Mouse (Mus musculus): ENCODE results near the gene Vwf. TPM values are rescaled to one million over a fixed set of nuclear protein-coding genes. Genes with fewer than 3 reads are reported as not detected.
A peak's percentile ranks its signal among the peaks of the same experiment; 100 is the strongest.

The Vwf gene
- total RNA-seq, 2 experiments from 2014 or later, result 8.8 to 33.4 TPM

DNA sequence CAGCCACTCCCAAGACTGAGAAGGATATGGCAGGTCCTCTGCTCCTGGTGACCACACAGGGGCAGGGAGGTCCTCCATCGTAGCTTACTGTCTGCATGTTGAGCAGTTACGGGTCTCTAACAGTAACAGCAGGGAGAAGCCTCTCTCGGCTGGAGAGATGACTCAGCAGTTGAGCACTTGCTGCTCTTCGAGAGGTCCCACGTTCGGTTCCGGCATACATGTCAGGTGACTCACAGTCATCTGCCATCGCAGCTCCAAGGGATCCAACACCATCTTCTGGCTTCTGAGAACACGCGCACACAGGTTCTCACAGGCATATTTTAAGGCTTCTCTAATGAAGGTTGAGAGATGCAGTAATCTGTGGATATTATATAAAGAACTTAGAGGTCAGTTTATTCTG lies 6.4 kb upstream of the Vwf start:
- peak; percentile 77 for ATAC-seq (replicated peaks; ENCODE audit: low FRiP score, poor library complexity, severe bottlenecking)

DNA sequence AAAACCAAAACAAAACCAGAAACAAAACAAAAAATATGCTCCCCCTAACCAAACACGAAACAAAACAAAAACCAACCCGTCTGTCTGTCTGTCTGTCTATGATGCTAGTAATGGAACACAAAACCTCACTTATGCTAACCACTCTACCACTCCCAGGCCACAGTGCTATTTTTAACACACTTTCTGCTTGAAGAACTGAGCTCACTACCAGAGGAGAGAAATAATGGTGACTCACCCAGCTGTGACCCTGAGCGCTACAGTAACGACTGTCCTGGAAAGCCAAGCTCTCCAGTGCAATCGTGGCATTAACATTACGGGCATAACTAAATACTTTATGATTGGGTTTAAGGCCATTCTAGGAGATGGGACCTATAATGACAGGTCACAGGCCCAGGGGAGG lies 5.7 kb upstream of the Vwf start:
- no peak for ATAC-seq (replicated peaks; ENCODE audit: low FRiP score, poor library complexity, severe bottlenecking)

DNA sequence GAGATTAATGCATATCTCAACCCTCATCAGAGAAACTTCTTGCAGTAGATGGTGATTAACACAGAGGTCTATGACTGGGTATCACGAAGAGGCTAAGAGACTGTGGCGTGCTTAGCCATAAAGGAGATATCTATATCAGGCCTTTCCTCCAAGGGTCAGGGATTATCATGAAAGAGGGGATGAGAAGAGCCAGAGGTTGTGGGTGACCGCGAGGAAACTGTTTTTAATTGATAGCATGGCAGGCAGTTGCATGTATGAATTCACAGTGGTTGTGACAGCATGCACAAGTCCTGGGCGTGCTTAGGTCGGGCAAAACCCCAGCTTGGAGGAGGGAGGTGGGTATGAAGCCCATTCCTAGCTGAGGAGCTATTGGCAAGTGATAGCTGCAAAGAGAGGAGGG lies 5.3 kb upstream of the Vwf start:
- no peak for ATAC-seq (replicated peaks; ENCODE audit: low FRiP score, poor library complexity, severe bottlenecking)

- ATAC-seq (replicated peaks; ENCODE audit: low FRiP score, poor library complexity, severe bottlenecking), result 0 out of 2 replicates have a peak, but pooled peaks have one; percentile 12
Observed at GRCm38 (mm10) chr6:125548406-125548805, 1.8 kb downstream of the Vwf start.

DNA sequence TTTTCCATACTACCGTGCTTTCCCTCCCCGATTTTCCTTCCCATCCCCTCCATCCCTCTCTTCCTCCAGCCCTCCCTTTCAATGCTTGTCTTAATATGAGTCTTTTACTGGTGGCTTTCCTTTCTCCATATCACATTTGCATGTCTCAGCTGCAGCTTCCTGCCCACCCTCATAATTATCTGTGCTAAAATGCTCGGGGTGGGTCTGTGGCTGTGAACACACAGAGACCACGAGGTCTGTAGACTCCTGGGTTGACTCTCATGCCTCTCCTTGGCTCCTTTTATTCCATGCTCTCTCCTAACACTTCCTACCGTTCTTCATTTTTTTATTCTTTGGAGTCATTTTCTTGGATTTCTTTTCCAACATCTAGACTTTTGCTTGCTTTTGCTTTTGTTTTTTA lies 3.6 kb downstream of the Vwf start:
- ATAC-seq (replicated peaks; ENCODE audit: low FRiP score, poor library complexity, severe bottlenecking), result no peak

GRCm38 (mm10) chr6:125552760-125553159 lies 6.2 kb downstream of the Vwf start:
- ATAC-seq (replicated peaks; ENCODE audit: low FRiP score, poor library complexity, severe bottlenecking), result no peak

DNA sequence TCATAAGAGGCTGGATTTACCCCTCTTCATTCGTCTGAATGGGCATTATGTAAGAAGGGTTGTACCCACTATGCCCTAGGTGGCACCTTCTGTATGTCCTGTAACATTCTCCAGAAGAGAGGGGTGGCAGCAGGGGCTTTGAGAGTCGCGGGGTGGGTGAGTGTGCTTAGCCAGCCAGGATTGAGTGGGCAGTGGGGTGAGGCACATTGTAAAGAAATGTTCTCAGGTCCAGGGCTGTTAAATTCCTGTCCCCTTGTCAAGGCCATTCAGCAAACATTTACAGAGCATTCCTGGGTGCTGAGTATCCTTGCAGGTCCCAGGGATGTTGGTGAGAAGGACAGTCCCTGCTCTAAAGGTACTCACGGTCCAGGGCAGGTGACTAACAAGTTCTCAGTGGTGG lies 7.0 kb downstream of the Vwf start:
- no peak for ATAC-seq (replicated peaks; ENCODE audit: low FRiP score, poor library complexity, severe bottlenecking)

DNA sequence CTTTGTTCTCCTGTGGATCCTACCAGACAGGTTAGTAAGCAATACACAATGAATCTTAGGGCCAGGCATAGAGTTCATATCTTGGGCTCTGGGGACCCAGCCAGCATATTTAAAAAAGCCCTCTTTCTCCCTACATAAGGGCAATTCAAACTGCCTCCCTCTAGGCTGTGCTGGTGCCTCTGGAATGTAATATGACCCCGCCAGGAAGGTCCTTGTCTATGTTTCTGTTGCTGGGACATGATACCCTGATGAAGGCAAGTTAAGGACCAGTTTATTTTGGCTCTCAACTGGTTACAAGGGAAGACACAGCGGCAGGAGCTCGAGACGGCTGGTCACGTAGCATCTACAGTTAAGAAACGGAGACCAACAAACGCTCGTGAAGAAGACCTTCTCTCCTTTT lies 12.3 kb downstream of the Vwf start:
- no peak for ATAC-seq (replicated peaks; ENCODE audit: low FRiP score, poor library complexity, severe bottlenecking)

DNA sequence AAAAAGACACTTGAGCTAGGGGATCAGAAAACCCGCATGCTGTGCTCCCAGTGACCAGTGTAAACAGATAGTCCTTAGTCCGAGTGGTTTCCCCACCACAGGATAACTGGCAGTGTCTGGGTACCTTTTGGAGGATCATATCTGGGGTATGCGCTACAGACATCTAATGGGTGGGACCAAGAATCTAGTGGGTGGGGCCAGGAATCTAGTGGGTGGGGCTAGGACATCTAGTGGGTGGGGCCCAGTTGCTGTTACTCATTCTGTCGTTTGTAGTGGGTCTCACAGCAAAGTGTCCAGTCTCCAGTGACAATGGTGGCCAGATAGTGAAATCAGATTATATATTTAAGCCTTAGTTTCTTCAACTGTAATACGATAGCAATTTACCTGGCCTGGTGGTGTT lies 14.5 kb downstream of the Vwf start:
- peak; percentile 53 for ATAC-seq (replicated peaks; ENCODE audit: low FRiP score, poor library complexity, severe bottlenecking)

GRCm38 (mm10) chr6:125561521-125561920 lies 14.9 kb downstream of the Vwf start:
- ATAC-seq (replicated peaks; ENCODE audit: low FRiP score, poor library complexity, severe bottlenecking), result no peak

DNA sequence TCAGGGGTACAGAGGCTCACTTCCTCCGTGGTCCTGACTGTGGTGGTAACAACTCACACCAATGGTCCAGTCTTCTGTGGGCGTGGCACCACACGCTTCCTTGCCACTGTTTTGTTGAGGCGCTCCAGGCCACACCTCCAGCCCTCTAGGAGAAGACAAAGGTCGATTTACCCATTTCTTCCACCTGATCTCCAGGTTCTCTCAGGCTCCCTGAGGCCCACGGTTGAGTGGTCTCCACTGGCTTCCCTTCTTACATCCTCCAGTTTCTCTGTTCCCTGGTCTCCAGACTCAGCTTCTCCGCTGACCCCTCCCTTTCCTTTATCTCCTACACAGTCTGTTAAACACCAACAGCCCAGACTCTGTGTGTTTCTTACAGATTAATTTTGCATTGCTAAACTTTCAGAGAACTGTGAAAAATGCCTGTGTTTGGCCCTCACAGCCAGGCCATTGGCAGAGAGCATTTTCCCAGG lies 18.3 kb downstream of the Vwf start:
- peak; percentile 80 for ATAC-seq (replicated peaks; ENCODE audit: low FRiP score, poor library complexity, severe bottlenecking)

DNA sequence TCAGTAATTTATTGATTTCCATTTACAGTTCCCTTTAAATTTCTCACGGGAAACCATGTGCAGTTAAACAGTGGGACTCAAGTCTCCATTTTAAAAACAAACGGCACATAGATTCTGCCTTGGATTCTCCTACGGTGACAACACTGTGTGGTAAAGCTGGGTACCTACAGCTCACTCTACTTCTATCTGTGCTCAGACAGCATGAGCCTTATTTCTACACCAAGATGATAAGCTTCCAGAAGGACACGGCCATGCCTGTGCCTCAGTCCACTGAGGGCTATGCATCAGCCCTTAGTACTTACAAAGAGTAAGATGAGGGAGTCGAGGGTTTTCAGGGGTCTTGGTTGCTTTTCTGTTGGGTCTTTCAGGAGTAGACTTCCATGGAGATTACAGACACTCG lies 18.8 kb downstream of the Vwf start:
- peak; percentile 53 for ATAC-seq (replicated peaks; ENCODE audit: low FRiP score, poor library complexity, severe bottlenecking)

- no peak for ATAC-seq (replicated peaks; ENCODE audit: low FRiP score, poor library complexity, severe bottlenecking)
Observed at GRCm38 (mm10) chr6:125566656-125567055, 20.1 kb downstream of the Vwf start.

DNA sequence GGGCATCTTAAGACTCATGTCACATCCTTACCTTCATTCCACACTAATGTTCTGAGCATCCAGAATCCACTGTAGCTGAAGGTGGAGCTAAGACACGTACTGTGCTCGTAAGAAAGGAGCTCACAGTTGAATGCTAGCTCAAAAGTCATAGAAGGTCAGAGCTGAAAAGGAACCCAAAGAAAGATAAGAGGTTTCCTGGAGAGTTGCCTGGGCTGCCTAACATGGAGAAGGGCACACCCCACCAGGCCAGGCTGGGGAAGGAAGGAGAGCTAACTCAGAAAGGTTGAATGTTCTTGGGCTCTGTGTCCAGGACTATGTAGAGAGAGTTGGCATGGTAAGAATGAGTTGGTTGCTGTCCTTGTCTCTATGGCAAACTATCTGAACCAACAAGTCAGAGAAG lies 21.8 kb downstream of the Vwf start:
- ATAC-seq (replicated peaks; ENCODE audit: low FRiP score, poor library complexity, severe bottlenecking), result peak; percentile 47

DNA sequence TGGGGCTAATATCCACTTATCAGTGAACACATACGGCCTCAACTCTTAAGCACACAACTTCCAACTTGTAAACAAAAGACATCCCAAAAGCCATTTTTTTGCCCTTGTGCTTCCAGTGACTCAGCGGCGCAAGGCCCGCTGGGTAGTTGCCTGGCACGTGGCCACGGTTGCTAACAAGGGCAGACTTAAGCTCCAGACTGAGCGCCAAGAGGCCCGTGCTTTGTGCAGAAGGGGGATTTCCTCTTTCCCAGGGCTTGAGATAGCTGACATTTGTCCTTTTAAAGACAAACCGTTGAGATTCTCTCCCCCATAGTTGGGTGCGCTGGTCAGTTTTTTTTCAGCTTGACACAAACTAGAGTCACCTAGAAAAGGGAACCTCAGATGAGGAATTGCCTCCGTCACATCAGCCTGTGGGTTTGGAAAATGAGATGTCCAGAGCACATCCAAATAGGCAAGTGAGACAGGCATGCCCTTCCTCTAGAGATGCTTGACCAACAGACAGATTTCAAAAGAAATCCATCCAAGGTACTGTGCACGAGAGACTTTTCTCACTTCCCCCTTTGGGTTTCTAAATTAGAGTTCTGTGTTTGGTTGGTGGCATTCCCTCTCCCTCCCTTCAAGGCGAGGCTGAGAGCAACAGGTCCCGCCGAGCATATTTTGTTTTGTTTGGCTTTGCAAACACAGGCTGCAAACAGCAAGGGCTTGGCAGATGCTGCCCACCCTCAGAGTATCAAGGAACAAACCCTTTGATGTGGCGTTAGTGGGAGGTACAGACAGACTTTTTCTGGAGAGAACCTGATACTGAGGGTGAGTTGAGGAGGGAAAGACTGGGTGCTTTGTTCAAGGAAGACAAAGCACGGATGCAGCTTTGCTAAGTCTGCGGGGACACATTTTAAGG lies 26.0 kb downstream of the Vwf start:
- ATAC-seq (replicated peaks; ENCODE audit: low FRiP score, poor library complexity, severe bottlenecking), result peak; percentile 49

GRCm38 (mm10) chr6:125573189-125573928 lies 26.8 kb downstream of the Vwf start:
- ATAC-seq (replicated peaks; ENCODE audit: low FRiP score, poor library complexity, severe bottlenecking), result peak; percentile 92

GRCm38 (mm10) chr6:125575080-125575479 lies 28.5 kb downstream of the Vwf start:
- ATAC-seq (replicated peaks; ENCODE audit: low FRiP score, poor library complexity, severe bottlenecking), result no peak

DNA sequence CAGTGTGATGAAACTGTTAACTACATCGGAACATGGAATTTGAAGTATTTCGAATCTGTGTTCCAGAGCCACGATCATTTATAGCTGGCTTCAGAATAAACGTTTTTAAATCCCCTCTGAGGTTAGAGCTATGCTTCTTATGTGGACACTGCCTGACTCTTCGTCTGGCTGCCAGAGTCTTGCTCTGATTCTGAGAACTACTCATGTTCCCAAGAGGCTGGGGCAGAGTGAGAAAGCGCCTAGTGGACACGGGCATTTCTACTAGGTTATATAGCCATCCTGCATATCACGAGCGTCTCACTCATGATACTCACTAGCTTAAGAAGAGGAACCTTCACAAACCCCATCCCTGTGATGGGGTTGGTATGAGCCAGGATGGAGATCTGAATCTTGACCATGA lies 30.7 kb downstream of the Vwf start:
- ATAC-seq (replicated peaks; ENCODE audit: low FRiP score, poor library complexity, severe bottlenecking), result no peak

DNA sequence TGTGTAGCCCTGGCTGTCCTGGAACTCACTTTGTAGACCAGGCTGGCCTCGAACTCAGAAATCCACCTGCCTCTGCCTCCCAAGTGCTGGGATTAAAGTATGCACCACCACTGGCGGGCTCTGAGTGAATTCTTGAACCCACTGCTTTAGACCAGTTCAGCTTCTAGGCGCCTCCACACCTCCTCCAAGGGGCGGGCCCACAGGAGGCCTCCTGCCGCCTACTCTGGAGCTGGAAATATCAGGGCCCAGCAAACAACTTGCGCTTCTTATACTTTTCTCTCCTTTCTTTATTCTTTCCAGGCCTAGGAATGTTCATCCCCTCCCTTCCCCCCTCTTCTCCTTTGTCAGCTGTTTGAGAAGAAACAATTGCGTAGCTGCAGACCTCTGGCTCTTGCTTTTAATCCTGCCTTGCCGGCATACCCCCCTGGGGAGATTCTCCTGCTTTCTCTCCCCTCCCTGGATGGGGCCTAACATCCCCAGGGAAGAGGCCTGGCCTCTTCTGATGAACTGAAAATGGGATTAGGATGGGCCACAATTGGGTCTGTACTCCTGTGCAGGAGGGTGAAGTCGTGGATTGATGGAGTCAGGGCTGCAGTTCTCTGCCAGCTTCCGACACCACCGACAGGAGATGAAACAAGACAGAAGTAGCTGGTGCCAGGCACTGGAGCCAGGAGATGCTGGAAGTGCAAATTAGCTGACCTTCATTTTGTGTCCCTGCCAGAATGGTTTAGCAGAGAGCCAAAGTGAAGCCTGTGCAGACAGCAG lies 31.5 kb downstream of the Vwf start:
- no peak for ATAC-seq (replicated peaks; ENCODE audit: low FRiP score, poor library complexity, severe bottlenecking)

- no peak for ATAC-seq (replicated peaks; ENCODE audit: low FRiP score, poor library complexity, severe bottlenecking)
Observed at GRCm38 (mm10) chr6:125578647-125579011, 32.1 kb downstream of the Vwf start.
